24 mouse cellular contexts compared by ENCODE assay signal in genomic region chr13:89493678-89494077, GRCm38 (mm10). TPM values are rescaled to one million over a fixed set of nuclear protein-coding genes. Genes with fewer than 3 reads are reported as not detected.
DNase-seq lines count a peak whose midpoint lies in the region; ATAC-seq and TF ChIP-seq lines count a peak whose summit lies in the region.
"Had no signal": no experiment of that assay in that cellular context is flagged by ENCODE, and none has a peak within 500 bp of the region (broad histone marks: within the 10 kb centered on the region; RNA-seq: fewer than 3 reads in every experiment).

No protein-coding gene starts in this region.

- H3K9ac ChIP-seq in CH12.LX (ENCODE audit: insufficient read depth, low read depth), result no peak overlapping the region
- H3K9ac ChIP-seq: embryonic facial prominence, embryonic 13.5 days; embryonic facial prominence, embryonic 15.5 days; forebrain, embryonic 12.5 days had no signal

- H3K4me2 ChIP-seq in CH12.LX (ENCODE audit: insufficient read depth, low read depth, poor library complexity, severe bottlenecking), result no peak overlapping the region
- H3K4me2 ChIP-seq: embryonic facial prominence, embryonic 13.5 days; embryonic facial prominence, embryonic 15.5 days; forebrain, embryonic 12.5 days had no signal

- H3K27me3 ChIP-seq in CH12.LX (replicated peaks), result no peaks in the 10 kb centered on the region
- H3K27me3 ChIP-seq: embryonic facial prominence, embryonic 13.5 days; embryonic facial prominence, embryonic 15.5 days; forebrain, embryonic 12.5 days had no signal

- no peak for ATAC-seq in megakaryocyte, adult 5-6 weeks (ENCODE audit: poor library complexity, severe bottlenecking)
- ATAC-seq in megakaryocyte progenitor cell, adult 5-6 weeks (replicated peaks; ENCODE audit: poor library complexity), result no peak
- ATAC-seq: forebrain, embryonic 14.5 days; forebrain, embryonic 16.5 days had no signal

- TF ChIP-seq CTCF in CH12.LX (conservative IDR thresholded peaks at IDR 0.05 in 1 of 2, IDR thresholded peaks at IDR 0.05 in 1 of 2; ENCODE audit: low read depth in 2 of 2, low read length in 2 of 2), result no peak
- TF ChIP-seq CTCF in left cerebral cortex, adult 2 months (IDR thresholded peaks at IDR 0.05), result no peak

- 0 out of 2 replicates have a peak, but pooled peaks have one; percentile 25 for TF ChIP-seq EP300 in CH12.LX (IDR thresholded peaks at IDR 0.05; ENCODE audit: low read length)

- DNase-seq in CD4-positive helper T cell, adult 2 months (ENCODE audit: low read depth, low spot score), result peak; percentile 8
- DNase-seq in CD4-positive, CD25-positive, alpha-beta regulatory T cell, adult 2 months (ENCODE audit: low read depth, low spot score), result peak; percentile 26
- no peak for DNase-seq in CH12.LX (ENCODE audit: extremely low read depth)
- peak; percentile 8 for DNase-seq in induced T-regulatory cell, adult 2 months (ENCODE audit: low read depth)
- no peak for DNase-seq in thymus, postnatal 14 days
- DNase-seq in left cerebral cortex, adult 2 months (ENCODE audit: extremely low spot score in 1 of 2, low spot score in 2 of 2), result no peak
- DNase-seq: adrenal gland, adult 8-10 months; cerebellum, adult 11 months; cerebellum, adult 18-20 months; cerebellum, adult 8-10 months; cerebellum, adult 9-11 months; cerebellum, postnatal 14 days; cerebellum, postnatal 36 days had no signal

- intact Hi-C loops in left cerebral cortex, adult 2 months (cut with DNase I), result no loop called here

- TF ChIP-seq RAD21 in CH12.LX (IDR thresholded peaks at IDR 0.05; ENCODE audit: low read depth, low read length), result no peak

- H3K4me1 ChIP-seq in CH12.LX (ENCODE audit: control insufficient read depth in 1 of 2, insufficient read depth in 2 of 2), result no peaks in the 10 kb centered on the region
- H3K4me1 ChIP-seq: embryonic facial prominence, embryonic 13.5 days; embryonic facial prominence, embryonic 15.5 days; forebrain, embryonic 10.5 days; forebrain, embryonic 12.5 days had no signal

- no peaks in the 10 kb centered on the region for H3K9me3 ChIP-seq in CH12.LX (replicated peaks; ENCODE audit: low read length)
- H3K9me3 ChIP-seq: embryonic facial prominence, embryonic 13.5 days; embryonic facial prominence, embryonic 15.5 days; forebrain, embryonic 10.5 days; forebrain, embryonic 12.5 days had no signal

- dilution Hi-C loops in CH12.LX (cut with MboI; ENCODE audit: extremely low pct_ligation_motif_present, extremely low pct_unique_long_range_greater_than_20kb, low sequenced_read_pairs), result no loop called here

- in situ Hi-C loops in CH12.LX (cut with MboI; ENCODE audit: low pct_ligation_motif_present, low pct_unique_long_range_greater_than_20kb, low sequenced_read_pairs), result no loop called here

- H3K27ac ChIP-seq in CH12.LX (ENCODE audit: insufficient read depth, low read depth), result no peak overlapping the region
- H3K27ac ChIP-seq in left cerebral cortex, adult 2 months, result no peak overlapping the region
- H3K27ac ChIP-seq: embryonic facial prominence, embryonic 13.5 days; embryonic facial prominence, embryonic 15.5 days; forebrain, embryonic 10.5 days; forebrain, embryonic 12.5 days had no signal

- no peaks in the 10 kb centered on the region for H3K36me3 ChIP-seq in CH12.LX (replicated peaks in 1 of 2; ENCODE audit: control insufficient read depth in 1 of 2, insufficient read depth in 1 of 2, low read length in 1 of 2)
- H3K36me3 ChIP-seq: embryonic facial prominence, embryonic 13.5 days; embryonic facial prominence, embryonic 15.5 days; forebrain, embryonic 10.5 days; forebrain, embryonic 12.5 days had no signal

- no peak for TF ChIP-seq POLR2A in CH12.LX (IDR thresholded peaks at IDR 0.05; ENCODE audit: low read depth, low read length)

- H3K79me2 ChIP-seq in CH12.LX (replicated peaks; ENCODE audit: control insufficient read depth, extremely low read depth, insufficient read depth, poor library complexity, severe bottlenecking), result no peaks in the 10 kb centered on the region

- no peak overlapping the region for H3K4me3 ChIP-seq in CH12.LX (replicated peaks in 1 of 3; ENCODE audit: low read depth in 2 of 3, low read length in 2 of 3, poor library complexity in 1 of 3)
- no peak overlapping the region for H3K4me3 ChIP-seq in left cerebral cortex, adult 2 months
- H3K4me3 ChIP-seq: embryonic facial prominence, embryonic 13.5 days; embryonic facial prominence, embryonic 15.5 days; erythroblast, embryonic 14.5 days; forebrain, embryonic 10.5 days; forebrain, embryonic 12.5 days had no signal

TF ChIP-seq in CH12.LX, 34 proteins besides CTCF, POLR2A, EP300 and RAD21:
- TF ChIP-seq IRF4 (IDR thresholded peaks at IDR 0.05; ENCODE audit: low read depth, low read length) (peak; percentile 61), BHLHE40 (IDR thresholded peaks at IDR 0.05; ENCODE audit: low read depth, low read length) (0 out of 2 replicates have a peak, but pooled peaks have one; percentile 26), ZNF384 (IDR thresholded peaks at IDR 0.05; ENCODE audit: low read depth, low read length) (no peak)

RNA-seq across cellular contexts. Expression of gene Hapln1, which starts 45.9 kb away (rescaled TPM):
- 0.30 and 0.42 TPM in 2 replicates for total RNA-seq in CH12.LX (2012; rRNA removed)
- total RNA-seq in CH12.LX (2014; rRNA removed), result 0.46 and 2.1 TPM in 2 replicates
- polyA plus RNA-seq in CH12.LX (2012; ENCODE audit: insufficient read length, low read depth), result 1.3 and 2.6 TPM in 2 replicates
- 0.25 TPM in 1 of 2 replicates, not detected in the other for total RNA-seq in megakaryocyte, adult 5-6 weeks (2015)
- not detected in 2 replicates for total RNA-seq in megakaryocyte, adult 5-6 weeks (2017)
- not detected in 2 replicates for total RNA-seq in megakaryocyte progenitor cell, adult 5-6 weeks (2015)
- total RNA-seq in megakaryocyte progenitor cell, adult 5-6 weeks (2017), result not detected in 2 replicates
- 10 to 100 TPM; 20.3 to 23.7 TPM for total RNA-seq in left cerebral cortex, adult 2 months (2021)
- total RNA-seq: common myeloid progenitor, adult 5-6 weeks; MEL had no signal
- polyA plus RNA-seq: erythroblast, embryonic 14.5 days had no signal

Comparison
In these comparisons a context has a peak if more than half of its experiments do, and no peak if none do; other contexts are left out.
1. DNase-seq: peak in CD4-positive helper T cell, adult 2 months (single experiment), CD4-positive, CD25-positive, alpha-beta regulatory T cell, adult 2 months (single experiment) and induced T-regulatory cell, adult 2 months (single experiment); none in CH12.LX (single experiment), thymus, postnatal 14 days (single experiment) and left cerebral cortex, adult 2 months (0 of 2).
2. RNA of gene Hapln1, which starts 45.9 kb away (total RNA-seq): 20.3 to 23.7 TPM in left cerebral cortex, adult 2 months; 0.30 to 2.1 TPM in CH12.LX, 0.25 TPM in megakaryocyte, adult 5-6 weeks and not detected in megakaryocyte progenitor cell, adult 5-6 weeks; every median in the first group is over 4 times any median in the second.